Mouse (Mus musculus): ENCODE results near the gene Shisa8.

Gene Shisa8

DNA sequence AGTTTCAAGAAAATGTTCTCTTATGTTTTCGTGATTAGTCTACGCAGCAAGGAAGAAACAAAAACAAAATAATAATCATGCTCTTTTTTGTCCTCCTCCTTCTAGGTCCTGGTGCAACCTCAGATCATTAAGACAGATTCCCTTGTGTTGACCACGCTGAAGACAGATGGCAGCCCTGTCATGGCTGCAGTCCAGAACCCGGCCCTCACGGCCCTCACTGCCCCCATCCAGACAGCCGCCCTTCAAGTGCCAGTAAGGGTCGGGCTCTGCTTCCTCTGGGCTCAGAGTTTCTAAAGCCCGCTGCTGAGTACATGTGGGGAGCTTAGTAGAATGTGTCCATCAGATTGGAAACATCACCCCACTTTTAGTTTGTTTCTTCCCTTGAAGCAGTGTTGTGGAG is 40.0 kb downstream of the Shisa8 start:
- no peak for DNase-seq (ENCODE audit: low read depth, low spot score)

DNA sequence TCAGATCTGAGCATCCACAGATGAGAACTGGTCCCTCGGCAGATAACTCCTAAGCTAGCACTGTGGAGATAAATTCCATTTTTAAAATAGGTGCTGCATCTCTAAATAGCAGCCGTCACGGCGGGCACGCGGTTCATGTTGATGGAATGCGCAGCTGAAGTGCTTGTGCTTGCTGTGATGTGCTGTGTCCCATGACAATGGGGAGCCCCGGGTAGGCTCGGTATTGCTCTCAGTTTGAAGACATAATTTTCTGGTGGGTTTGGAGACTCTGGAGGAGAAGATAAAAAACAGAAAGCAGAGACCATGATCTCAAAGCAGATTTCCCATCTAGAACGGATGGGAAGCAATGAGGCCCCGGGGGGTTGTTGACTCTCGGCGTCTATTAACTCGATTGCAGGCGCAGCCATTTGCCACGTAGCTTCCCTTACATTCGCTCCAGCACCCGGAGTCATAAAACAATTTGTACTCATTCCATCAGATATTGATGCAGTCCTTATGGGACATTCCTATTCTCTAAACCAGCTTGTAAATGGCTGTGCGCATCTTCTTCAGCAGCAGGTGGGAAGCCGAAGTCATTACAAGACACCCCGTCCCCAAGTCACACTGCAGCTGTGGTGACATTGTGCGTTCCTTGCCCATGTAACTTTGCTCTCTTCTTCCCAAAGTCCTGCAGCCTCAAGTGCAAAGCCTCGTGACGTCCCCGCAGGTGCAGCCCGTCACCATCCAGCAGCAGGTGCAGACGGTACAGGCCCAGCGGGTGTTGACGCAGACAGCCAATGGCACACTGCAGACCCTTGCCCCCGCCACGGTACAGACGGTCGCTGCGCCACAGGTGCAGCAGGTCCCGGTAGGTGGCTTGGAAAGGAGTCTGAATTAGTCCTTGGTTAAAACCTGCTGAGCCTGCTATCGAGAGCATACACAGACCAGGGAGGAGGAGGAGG is 41.9 kb downstream of the Shisa8 start:
- no peak for DNase-seq (ENCODE audit: low read depth, low spot score)

DNA sequence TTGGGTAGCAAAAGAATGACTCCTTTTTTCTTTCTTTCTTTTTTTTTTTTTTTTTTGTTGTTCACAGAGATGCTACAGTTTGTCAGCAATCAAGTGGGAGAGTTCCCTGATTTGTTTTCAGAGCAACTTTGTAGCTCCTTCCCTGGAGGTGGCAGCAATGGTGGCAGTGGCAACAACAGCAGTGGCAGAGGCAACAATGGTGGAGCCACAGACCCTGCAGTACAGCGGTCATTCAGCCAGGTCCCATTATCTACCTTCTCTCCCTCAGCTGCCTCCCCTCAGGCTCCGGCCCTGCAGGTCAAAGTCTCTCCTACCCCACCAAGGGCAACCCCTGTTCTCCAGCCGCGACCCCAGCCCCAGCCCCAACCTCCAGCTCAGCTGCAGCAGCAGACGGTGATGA is 42.9 kb downstream of the Shisa8 start:
- DNase-seq (ENCODE audit: low read depth, low spot score): no peak

DNA sequence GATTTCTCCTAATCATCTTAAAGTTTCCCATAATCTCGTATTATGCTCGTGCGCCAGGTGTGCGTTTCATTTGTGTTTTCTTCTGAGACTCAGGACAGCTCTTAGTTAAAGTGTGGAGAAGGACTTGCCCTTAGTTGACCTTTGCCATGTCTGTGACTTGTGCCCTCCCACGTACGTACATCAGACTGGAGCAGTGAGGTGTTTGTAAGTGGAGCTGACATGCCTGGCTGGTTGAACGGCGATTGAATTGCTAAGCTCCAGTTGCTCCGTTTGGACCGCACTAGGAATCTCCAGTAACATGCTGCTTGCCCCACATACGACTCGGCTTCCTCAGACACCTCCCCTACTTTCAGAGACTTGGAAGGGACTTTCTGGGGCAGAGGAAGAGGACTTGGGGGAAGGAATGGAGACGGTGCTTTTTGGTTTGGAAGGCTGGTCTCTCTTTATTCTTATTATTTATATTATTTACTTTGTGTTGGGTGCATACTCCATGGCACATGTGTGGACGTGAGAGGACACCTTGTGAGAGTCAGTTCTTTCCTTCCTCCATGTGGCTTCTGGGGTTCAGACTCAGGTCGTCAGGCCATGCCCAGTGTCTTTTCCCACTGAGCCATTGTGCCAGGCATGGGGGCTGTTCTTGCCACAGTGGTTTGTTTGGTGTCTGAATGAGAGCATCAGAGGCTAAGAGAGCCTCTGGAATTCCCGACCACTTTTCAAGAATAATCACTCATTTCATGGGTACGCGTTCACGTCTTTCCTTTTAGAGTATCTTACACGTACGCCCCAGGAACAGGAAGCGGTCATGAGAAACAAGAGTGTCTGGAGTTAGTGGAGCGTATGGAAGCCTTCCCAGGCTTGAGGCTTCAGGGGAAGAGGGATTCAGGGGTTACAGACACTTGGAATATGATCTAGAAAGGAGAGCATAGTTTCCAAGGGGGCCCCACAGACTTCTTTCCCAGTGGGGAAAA is 45.1 kb downstream of the Shisa8 start:
- DNase-seq (ENCODE audit: low read depth, low spot score): no peak

DNA sequence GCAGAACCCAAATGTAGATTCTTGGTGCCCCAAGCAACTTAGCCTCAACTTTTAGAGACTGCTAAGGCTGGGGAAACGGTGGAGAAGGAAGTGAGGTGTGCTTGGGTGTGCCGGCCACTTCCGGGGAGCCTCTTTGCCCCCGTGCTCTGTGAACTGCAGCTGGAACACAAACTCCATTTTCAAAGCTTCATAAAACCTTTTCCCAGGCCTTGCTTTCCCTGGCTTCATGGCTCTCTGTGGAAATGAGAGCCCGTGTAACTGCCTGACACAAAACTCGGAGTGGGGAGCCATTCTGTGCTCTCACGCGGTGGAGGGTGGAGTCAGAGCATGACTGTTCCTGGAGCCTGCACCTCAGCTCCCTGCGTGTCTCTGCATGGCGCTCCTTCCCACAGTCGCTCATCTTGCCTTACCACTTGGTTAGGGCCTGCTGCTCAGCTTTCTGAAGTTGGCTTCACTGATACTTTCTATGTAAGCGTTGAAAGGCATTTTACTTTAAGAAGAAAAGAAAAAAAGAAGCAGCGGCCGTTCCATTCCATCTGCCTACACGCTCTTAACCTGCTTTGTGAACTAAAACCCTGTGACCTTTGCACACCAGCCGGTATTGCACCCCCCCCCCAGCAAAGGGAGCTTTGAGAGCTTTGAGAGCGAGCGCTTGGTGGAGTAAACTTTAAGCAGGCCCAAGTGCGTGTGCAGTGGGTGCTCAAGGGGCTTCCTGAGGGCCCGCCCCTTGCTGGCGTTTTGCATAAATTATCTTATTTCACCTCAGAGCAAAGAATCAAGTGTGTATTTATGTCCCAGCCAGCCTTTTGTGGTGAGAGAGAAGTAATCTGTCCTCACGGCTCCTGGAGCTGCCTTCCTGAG is 46.1 kb downstream of the Shisa8 start:
- DNase-seq (ENCODE audit: low read depth, low spot score): no peak

DNA sequence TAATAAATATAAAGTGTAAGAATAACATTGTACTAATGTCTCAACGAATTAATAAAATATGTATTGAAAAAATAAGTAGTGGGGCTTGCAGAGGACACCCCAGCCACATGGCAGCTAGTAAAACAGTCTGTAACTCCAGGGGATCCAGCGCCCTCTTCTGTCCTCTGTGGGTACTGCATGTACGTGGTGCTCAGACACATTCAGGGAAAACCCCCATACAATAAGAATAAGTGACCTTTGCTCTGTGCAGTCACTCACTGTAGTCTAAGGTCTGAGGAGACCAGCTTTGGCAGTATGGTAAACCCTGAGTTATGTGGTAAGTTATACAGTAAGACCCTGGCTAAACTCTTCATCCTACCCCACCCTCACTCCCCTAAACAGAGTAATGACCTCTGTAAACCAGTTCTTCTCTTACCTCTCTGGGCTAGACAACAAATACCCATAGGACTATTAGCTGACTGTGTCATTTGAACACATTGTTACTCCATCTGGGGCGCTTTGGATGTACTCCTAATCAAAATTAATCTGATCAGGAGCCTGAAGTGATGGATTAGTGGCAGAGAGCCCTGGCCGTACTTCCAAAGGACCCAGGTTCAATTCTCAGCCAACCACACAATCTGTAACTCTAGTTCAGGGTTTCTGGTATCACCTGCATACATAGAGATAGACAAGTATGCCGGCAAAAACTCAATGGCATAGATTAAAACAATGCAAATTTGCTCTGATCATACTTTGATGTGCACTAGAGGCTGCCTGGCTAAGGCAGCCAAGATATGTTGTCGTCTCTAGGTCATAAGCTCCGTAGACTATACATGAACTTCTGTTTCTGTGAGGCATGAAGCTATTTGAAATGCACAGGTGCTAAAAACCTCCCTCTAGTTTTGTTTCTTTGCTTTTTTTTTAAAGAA is 47.0 kb downstream of the Shisa8 start:
- no peak for DNase-seq (ENCODE audit: low read depth, low spot score)

DNA sequence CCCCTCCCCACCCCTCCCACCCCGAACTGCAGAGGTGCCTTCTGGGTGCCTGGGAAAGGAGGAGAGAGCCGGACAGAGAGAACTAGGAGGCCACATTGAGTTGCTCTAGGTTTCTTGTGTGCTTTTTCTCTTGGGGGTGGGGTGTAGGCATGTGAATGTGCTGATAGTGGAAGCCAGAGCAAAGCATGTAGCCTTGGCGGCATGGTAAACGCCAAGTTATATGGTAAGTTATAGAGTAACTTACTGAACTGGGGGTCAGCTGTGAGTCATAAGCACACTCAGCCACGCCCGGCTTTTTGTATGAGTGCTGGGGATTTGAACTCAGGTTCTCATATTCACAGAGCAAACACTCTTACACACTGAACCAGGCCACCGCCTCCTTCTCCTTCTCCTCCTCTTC is 48.1 kb downstream of the Shisa8 start:
- no peak for DNase-seq (ENCODE audit: low read depth, low spot score)

DNA sequence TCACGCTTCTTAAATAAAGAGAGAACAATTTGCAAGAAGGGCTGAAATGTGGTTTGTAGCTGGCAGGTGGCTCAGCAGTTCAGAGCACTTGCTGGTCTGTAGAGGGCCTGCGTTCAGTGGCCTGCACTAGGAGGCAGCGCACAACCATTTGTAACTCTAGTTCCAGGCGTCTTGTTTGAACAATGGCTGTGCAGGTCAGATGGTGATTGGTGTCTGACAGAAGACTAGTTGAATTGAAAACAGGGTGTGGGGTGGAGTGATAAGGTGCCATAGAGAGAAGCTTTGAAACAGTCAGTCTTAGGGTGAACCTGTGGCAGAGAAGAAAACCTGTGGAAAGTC is 48.6 kb downstream of the Shisa8 start:
- DNase-seq (ENCODE audit: low read depth, low spot score): no peak

DNA sequence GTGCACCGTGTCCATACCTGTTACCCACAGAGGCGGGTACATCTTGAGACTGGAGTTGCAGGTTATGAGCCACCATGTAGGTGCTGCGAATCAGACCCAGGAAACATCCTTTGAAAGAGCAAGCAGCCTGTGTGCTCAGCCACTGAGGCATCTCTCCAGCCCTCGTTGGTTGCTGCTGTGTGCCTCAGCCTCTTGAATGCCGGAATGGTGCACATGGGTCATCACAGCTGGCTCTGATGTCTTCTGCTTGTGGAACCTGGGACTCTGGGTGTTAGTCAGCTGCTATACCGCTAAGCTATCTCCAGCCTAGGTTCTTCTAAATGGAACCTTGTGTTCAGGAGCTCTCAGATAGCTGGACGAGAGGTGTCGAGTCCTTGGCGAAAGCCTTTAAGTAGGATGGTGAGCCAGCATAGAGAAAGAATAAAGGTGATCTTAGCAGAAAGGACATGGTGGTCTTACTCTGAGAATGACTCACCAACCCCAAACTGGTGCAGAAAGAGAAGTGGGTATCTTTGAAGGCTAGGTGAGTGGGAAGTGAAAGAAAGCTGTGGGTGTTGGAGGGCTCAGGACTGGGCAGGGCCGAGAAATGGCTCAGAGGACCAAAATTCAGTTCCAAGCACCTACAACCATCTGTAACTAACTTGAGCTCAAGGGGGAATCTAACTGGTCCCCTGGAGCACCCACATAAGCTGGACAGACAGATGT is 49.1 kb downstream of the Shisa8 start:
- no peak for DNase-seq (ENCODE audit: low read depth, low spot score)

DNA sequence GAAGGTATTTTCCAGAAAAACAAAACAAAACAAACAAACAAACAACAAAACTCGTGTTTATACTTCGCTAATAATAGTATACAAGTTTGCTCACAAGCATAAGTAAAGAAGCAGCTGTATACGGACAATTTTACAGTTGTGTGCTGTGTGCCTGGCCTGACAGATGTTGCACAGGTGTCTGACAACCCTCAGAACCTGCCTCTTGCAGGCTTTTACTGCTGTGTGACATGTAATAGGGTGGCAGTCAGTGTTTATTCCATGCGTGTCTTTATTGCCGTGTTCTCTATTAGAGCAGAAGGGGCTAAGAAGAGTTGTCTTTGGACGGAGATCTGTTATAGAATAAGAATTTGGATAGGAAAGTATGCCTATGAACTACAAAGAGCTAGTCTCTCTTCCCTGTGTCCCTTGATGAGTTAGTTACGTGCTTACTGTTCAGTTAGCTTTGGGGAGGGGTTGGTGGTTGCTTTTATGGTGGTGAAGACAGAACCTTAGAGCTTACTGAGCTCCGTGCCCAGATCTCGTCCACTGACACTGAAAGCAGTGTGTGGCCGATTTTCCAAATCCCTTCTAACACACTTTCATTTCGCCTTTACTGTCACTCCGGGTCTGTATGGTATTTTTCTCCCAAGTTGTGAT is 50.5 kb downstream of the Shisa8 start:
- DNase-seq (ENCODE audit: low read depth, low spot score): no peak

DNA sequence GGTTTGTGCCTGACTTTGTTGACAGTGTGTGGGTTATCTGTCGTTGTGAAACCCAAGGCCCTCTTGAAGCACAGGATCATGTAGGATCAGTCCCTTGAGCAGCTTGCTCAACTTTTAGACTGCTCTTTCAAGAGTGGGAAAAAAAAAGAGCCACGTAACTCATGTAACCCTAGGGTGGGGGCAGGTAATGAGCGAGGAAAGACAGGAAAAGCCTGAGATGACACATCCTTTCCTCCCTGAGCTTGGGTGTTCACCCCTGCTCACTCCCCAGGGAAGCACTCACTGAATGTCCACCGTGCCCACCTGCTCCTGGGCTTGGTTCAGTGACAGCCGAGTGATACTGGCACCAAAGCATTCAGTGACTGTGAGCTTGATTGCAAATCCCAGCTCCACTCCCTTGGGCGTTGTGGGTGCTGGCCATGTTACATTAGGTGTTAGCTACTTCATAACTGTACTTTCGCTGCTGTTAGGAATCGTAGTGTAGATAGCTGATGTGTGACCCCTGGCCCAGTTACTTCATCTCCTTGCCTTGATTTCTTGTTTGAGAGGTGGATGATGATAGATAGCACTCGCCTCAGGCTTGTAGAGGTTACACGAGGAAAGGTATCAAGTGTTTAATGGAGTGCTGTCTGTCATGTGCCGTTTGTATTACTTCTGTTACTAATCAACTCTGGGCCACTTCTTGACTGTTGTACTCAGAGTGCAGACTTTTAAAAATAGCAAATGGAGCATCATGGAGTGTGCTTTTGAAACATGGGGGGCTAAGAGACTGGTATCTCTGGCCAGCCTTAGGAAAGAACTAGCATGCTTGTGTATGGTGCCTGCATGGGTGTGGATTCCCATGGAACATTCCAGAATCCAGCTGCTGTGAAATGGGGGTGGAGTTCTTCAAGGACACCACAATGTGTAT is 51.6 kb downstream of the Shisa8 start:
- DNase-seq (ENCODE audit: low read depth, low spot score): no peak

DNA sequence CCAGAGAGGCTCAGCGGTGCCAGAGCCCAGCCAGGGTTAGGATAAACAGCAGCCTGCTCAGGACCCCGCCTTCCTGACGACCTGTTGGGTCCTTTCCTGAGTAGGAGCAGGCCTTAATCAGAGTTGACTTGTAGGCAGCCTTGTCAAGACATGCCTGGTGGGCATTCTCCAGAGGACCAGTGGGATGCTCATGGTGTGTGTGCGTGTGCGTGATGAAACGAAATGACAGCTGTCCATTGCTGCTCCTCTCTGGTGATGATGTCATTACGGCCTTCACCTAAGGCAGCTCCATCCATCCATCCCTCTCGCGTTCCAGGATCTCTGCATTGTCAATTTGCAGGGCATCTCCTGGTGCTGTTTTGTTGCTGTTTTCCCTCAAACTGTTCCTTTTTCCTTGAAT is 53.1 kb downstream of the Shisa8 start:
- DNase-seq (ENCODE audit: low read depth, low spot score): no peak

DNA sequence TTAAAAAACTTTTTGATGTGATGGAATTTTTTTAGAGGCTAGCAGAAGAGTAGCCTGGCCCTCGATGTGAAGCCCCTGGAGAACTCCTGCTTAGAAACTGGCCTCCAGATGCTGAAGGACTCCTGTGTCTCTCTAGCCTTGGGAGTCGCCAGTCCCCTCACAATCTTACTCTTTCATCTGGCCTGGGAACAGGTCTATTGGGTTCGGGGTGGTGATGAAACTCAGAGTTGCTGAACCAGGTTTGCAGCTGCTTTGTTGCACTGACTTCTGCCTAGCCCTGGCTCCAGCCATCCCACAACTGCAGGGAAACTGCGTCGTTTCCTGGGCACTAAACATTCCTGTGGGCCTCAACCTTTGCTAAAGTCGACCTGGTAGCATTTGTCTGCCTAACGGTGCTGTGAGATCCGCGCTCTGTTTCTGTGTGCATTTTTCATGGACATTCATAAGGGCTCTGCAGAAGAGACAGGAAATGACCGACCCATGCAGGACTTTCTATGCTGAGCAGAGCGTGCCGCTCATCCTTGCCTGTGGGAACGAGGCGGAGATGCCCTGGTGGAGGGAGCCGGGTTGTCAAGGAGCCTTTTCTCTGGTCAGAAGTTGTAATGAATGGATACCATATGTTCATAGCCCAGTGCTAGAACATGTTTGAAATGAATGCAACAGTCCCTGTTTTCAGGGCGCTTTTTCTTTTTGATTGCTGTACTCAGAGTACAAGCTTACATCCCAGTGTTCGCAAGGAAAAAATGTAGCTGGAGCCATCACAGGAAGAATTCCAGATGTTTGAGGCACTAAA is 54.2 kb downstream of the Shisa8 start:
- no peak for DNase-seq (ENCODE audit: low read depth, low spot score)

DNA sequence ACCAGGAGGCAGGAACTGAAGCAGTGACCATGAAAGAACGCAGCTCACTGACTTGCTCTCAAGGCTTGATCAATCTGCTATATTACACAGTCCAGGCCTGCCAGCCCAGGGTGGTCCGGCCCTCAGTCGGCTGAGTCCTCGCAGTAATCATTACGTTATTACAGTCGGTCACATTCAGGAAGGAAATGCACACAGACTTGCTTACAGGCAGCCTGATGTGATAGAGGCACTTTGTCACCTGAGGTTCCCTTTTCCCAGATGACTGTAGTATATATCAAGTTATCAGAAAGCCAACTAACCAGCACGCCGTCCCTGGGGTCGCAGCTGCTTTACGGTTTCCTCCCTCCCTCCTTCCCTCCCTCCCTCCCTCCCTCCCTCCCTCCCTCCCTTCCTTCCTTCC is 55.7 kb downstream of the Shisa8 start:
- DNase-seq (ENCODE audit: low read depth, low spot score): no peak

DNA sequence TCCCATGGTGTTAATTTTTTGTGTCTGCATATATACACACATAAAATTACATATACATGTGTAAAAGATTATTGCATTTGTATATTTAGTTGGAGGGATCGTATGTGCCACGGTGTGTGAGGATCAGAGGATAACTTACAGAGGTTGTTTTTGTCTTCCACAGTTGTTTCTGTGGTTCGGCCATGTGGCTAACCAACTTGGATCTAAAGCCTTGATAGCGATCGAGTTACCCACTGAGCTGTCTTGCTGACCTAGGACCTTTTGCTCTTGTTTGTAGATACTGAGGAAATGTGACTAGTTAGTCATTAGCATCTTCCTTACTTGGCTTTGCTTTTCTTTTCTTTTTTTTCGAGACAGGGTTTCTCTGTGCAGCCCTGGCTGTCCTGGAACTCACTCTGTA is 56.3 kb downstream of the Shisa8 start:
- no peak for DNase-seq (ENCODE audit: low read depth, low spot score)
